Mouse (Mus musculus) adrenal gland, adult 2 months (tissue): ENCODE data around the gene Slc9a3. TPM values are rescaled to one million over a fixed set of nuclear protein-coding genes. Genes with fewer than 3 reads are reported as not detected.

Experiments used
- DNase-seq: peaks from one replicate; pipeline ENCODE4 v3.0.0; 2021
- long read RNA-seq: library from polyadenylated mRNA; stranded (forward); transcript quantifications from one replicate; pipeline ENCODE4 v2.0.0, GENCODE M21; 2021
- polyA plus RNA-seq: library from polyadenylated mRNA; depleted of rRNA; stranded (reverse); fragments of >200 nt; gene quantifications from 2 replicates; pipeline ENCODE4 v1.2.3, GENCODE M21; 2012; rRNA removed
- total RNA-seq, 2 experiments: library from RNA; stranded (reverse); gene quantifications; 2 replicates each; pipeline ENCODE4 v1.2.3; 2021

Gene Slc9a3
- total RNA-seq (under 1 TPM; 0.35 to 0.55 TPM), polyA plus RNA-seq (0.03 and 0.10 TPM in 2 replicates)
- long read RNA-seq: 0 reads

DNA sequence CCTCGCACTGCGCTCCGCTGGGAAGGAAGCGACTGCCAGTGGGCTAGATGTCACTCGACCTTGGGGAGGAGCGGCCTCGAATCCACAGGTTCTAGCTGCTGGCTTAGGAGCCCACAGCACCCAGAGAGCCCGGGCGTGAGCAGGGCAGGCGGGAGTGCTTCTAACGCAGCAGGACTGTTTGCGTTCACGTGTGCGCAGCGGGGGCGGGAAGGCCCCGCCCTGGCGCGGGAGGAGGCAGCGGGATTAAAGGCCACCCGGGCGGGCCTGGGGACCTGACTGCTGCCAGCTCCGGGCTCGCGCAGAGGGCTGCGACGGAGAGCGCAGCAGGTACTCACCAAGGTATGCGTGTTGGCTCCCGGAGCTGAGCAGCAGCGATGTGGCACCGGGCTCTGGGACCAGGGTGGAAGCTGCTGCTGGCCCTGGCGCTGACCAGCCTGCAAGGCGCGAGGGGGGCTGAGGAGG is at the start of gene Slc9a3:
Gene Slc9a3, plus strand, starts transcription at position 317 of the 462 bp plus-strand sequence.
- DNase-seq: peak; percentile 66

DNA sequence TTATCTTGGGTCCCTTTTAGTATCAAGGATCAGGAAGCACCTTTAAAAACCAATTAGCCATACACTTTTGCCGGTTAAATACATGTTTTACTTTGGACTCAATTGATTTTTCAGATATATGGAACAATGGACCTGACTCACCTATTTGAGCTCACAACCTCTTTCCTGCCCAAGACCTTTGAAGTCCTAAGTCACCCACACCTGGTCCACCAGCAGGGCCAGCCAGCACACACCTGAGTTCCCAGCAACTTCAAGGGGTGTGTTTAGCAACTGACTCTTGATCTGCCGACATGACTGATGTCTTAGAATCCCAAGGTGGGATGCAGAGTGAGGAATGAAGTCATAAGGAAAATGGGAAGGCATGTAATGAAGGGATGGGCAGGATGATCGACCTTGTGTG is 49.5 kb upstream of the Slc9a3 start:
- DNase-seq: no peak

DNA sequence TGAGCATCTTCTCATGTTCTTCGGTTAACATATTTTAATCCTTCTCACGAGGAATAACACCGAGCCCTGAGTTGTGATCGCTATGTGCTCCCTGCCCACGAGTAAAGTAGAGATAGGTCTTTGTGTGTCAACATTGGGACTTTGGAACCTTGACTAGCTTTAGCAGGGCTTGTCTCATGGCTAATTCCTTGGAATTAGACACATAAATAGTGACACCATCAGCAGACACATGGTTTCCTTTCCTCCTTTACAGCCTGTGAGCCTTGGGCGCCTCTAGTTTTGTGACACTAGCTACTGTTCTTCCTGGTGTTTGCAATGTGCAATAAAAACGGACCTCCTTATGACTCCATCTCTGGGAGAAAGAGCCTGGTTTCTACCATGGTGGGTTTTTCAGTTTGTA is 47.9 kb upstream of the Slc9a3 start:
- DNase-seq: no peak

DNA sequence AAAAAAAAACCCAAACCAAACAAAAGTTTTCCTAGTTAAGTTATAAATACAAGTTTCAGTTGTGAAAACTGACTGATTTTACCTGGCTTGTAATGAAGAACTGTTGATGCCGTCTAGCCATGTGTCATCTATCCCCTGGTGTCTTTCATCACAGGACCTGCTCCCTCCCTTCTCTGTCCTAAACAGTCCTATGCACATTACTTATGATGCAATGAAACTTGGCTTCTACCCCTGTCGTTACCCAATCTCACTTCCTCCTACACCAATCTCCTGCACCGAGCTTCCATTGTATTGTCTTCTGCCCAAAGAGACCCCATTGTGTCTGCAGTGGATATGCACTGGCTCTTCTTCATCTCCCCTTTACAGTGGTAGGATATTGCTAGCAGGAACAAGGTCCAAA is 31.0 kb upstream of the Slc9a3 start:
- no peak for DNase-seq

DNA sequence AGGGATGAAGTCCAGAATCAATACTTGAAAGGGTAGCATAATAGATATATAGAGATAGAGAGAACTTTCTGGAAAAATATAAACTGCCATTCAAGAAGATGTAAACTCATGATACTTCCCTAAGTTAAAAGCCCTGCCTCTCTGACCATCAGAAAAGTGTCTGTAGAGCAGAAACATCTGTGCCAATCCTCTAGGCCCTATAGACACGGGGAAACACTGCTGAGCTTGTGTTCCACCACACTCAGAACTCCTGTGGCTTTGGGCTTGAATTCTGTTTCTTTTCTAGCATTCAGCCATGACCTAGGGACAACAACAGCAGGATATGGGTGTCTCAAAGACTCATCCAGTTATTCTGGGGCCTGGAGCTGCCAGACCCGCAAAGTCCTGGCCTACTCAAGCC is 25.3 kb upstream of the Slc9a3 start:
- DNase-seq: no peak

DNA sequence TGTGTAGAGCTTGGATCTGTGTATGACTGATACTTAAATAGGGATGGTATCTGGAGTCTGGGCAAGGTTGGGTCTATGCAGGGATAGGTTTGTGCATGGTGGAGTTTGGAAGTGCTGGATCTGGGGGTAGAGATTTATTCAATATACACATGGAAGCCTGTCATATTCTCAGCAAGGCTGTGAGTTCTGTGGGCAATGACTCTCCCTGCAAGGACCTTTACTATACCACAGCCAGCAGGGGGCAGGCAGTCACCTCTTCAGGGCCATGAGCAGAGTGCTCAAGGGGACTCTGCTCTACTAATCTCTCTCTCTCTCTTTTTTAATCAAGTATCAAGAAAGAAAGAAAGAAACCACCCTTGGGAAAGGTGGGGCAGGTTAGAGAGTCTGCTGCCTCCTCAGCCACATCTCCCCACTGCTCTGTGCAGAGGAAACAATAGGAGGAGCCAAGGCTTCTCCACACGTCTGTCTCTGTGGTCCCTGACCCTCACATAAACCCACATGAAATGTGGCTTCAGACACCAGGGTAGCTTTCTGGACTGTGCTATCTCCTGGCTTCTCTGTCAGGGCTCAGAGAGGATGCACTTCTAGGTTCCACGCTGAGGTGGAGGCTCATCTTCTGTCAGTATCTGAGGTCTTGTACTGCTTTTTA is 24.4 kb upstream of the Slc9a3 start:
- peak; percentile 72 for DNase-seq

DNA sequence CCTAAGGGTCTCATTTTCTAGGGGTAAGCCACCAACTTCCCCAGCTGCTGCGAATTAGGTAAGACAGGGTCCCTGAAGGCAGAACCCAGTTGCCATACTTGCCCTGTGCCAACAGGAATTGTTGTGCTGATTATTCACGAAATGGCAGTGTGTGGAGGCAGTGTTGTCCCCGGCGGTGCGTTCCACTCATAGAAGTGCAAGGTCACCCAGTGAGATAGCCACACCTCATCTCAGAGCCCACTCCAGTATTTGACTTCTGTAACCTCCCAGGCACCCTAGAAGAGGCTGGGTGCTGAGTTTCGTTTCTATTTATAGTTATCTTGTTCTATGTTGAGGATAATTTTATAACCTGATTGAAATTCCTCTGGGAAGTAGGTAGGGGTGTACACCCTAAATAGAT is 22.3 kb upstream of the Slc9a3 start:
- DNase-seq: no peak

DNA sequence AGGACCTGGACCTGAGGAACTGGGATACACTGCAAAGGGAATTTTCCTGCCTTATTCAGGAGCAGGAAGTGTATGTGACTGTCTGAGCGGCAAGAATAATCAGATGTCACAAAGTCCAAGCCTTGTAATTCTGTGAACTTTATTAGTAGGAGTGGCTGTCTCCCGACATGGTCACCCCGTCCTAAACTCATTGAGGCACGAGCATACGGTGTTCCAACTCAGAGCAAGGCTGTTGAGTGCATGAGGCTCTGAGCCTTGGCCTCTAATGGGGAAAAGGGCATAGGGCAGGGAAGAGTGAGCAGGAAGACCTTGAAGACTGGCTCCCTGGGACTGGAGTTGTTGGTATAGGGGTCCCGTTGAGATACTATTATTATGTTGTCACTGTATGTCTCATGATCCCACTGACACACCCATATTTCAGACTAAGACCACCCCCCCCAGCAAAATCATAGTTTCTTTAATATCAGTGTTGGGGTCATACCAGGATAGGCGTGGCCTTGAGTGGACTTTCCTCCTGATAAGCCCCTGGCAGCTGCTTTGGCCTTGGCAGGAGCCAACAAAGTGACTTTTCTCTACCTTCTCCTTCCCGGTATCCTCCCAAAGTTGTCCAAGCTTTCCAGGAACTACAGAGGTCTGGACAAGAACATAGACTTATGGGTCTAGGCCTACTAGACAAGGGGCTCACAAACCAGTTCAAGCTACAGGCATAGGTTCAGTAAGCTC is 19.0 kb upstream of the Slc9a3 start:
- DNase-seq: no peak

DNA sequence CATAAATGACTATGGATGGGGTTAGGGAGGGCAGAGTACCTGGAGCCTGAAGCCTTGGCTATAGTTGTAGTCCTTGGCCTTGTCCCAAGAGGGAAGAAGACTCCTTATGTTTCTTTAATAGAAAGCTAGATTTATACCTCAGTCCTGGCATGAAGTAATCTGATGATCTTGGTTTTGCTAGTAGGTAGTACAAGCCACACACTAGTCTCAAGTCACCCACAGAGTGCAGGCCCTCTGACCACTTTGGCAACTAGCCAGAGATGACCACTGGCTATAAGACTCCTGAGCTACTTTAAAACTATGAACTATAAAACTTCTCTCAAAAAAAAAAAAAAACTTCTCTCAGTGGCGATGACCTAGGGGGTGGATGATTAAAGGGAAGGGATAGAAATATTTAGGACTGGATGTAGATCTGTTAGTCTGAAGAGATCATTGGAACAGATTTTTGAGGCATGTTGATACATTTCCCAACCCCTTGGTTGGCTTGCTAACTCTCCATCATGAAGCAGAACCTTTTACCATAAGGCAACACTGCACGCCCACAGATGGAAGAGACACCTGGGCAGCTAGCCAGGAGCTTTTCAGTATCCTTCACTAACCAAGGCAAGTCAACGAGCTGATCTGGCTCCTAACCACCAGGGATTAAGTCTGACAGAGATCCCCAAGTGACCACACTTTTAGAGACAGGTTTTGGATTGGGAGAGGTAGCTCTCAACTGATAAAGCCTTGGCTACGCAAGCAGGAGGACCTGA is 18.2 kb upstream of the Slc9a3 start:
- DNase-seq: no peak

DNA sequence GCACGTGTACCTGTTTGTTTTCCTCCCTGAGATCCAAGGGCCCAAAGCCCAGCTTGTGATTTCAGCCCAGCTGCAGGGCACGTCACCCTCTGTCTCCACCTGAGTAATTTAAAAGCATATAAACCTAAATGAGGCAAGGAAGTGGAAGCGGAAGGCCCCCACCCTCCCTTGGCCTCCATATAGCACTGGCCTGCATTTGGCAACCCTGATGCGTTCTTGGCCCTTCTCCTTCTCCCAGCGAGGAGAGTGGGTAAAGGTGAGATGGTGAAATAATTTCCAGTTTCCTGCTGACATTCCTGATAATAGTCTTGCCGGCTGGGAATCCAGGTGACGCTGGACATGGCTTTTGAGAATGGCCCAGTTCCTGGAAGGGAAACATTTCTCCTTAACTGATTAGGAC is 16.8 kb upstream of the Slc9a3 start:
- DNase-seq: no peak

DNA sequence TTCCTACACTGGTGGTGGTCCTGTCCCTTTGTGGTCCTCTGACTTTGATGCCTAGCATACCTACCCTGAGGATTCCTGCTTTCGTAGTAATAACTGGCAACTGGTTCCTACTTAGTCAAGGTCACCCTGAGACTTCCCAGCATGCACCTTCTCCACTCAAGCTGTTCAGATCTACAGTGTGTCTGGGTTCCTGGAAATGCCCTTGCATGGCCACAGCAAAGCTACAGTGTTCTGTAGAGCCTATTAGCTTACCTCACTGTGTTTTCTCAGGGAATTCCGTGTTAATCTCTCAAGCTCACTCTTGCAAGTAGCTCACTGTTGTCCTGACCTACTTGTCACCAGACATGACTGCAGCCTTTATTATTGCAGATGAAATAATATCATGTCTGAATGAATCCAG is 13.8 kb upstream of the Slc9a3 start:
- DNase-seq: no peak

DNA sequence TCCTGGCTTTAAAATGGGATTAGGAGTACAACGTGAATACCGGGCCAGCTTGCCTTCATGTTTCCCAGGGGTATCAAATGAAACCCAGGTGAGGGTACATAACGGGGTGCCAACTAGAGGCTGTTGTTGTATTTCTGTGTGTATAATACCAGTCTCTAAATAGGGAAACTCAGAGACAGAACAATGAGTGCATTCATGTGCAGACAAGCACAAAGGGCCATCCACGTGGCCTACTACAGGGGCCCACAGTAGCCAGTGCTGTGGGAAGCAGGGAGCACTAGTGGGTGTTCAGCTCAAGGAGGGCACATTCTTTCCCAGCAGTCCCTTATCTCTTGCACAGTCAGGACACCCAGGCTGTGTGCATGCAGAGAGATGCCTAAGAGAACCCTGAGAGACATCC is 8.7 kb upstream of the Slc9a3 start:
- DNase-seq: no peak

DNA sequence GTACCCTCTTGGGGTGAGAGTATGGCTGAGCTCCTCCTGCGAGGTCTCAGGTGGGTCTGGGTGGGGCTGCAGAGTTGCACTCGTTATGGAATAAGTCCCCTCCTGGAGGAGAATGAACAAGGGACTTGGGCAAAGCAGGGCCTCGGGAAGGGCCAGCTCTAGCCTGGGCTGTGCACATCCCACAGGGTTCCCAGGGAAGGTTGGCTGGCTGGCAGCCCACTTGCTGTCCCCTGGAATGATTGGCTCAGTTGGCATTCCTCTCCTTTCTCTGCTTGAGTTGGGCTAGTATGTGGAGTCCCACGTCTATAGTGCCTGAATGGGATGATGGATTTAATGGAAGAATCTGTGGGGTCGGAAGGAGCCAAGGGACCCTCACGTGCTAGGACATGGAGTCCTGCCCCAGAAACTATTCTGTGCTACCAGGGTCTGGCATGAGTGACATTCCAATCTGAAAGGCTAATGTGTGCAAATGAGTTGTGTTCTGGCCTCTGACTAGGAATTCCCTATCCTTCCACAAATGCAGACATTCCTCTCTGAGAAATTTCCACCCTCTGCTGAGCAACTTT is 7.5 kb upstream of the Slc9a3 start:
- DNase-seq: no peak

DNA sequence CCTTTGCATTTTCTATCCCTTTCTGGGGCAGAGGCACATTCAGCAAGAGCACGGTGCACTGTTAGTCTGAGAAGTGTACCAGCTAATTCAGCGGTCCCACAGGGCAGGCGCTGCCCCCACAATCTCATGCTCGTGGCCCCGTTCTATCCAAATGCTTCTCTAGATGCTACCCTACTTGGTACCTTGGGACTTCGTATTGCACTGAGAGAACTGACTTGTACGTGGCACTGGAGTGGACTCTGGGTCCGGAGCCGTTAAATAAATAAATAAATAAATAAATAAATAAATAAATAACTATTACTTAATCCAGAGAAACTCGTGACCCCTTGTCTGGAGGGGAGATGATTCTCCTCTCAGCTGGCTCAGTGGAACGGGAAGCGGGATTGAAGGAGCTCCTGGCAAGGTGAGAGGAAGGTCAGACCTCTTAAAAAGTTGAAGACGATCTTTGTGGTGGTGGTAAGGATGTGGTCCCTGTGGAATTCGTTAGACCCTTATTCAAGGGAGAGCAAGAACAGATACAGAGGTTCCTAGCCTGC is 606 bp downstream of the Slc9a3 start:
- DNase-seq: no peak

DNA sequence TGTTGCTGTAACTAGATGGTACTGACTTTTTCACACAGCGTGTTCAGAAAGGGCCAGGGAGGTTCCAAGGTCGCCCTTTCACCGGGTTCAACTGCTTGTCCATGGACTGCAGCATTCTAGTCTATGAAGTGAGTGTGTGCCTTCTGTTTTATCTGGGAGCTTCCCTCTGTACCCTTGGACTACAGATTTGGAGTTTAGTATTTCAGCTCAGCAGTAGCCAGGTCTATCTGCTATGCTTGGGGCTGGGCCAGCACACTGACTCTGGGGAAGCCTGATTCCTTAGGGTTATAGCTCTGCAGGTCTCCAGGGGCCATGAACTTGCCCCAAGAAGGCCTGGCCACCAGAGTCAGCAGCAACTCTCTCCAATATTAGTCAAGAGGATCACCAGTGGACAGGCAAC is 1.4 kb downstream of the Slc9a3 start:
- DNase-seq: no peak

DNA sequence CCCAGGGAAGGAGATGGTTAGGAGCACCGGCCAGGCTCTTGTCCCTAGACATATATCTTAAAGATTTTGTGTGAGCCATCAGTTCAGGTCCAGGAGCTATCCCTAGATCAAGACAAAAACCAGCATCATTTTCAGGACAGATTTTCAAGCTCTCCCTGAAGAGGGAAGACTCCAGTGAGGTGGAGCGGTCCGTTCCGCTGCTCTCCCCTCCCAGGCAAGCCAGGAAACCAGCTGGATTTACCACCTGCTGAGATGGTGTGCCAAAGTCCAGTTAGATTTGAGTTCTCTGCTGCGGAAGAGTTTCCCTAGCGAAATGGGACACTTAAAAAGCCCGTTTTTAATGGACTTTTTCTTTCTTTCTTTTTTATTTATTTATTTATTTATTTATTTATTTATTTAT is 6.3 kb downstream of the Slc9a3 start:
- DNase-seq: no peak

DNA sequence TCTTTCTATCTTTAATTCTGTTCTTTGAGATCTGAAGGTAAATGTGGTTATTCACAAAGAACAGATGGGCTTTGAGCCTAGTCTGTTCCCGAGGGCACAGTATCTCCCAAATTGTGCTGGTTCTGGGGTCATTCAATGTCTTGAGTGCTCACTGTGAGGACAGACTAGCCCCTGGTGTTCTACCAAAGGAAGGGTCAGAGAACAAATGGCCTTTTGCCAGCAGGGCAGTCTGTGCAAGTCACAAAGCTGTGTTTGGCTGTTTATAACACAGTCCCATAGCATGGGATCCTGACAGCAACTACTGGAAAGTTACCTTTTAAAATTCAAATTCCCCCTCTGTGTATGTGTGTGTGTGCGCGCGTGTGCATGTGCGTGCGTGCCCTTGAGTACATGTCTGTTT is 8.7 kb downstream of the Slc9a3 start:
- no peak for DNase-seq

DNA sequence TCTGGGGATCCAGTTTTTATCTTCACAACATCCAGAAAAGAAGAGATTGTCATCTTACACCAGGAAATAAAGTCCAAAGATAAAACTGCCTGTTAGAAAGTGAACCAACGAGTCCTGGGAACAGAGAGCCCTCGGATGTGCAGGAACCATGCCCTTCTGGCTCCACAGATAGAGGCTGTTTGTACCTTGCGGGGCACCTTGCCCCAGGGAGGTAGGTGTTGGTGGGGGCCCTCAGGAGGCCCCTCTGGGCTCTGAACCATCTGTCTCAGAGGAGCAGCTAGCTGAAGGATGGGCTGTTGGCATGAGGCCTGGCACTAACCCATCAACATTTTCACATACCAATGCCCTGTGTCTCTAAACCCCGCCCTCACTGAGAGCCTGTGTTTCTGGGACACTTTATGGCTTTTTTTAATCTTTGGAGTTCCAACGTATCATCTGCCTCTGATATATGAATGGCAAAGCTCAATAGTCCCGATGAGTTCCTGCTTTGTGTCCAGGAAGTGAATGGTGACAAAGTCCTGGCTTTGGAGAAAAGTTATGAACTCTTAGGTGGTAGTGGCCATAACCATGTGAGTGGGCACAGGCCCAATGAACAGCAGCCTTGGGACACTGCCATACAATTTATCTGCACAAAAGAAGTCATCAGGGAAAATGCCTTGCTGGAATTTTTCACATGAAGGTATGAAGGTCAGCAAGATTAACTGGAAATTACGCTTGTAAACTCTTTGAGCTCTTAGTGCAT is 17.8 kb downstream of the Slc9a3 start:
- peak; percentile 11 for DNase-seq

DNA sequence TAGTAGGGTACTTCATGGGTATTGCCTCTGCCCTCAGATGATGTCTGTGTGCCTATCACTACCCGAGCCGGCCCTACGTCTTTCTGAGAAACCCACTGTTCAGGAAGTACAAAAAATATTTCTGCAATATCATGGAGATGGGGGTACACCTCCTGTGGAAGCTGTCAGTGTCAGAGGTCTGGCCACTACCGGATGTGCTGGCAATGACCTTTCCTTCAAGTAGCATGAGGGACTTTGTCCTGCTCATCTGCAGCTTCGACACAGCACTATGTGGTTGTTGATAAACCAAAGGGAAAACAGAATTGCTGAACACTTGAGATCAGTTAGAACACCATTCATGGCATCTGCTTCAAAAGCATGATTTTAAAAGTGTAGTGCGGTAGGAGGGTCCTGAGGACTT is 19.5 kb downstream of the Slc9a3 start:
- DNase-seq: no peak

DNA sequence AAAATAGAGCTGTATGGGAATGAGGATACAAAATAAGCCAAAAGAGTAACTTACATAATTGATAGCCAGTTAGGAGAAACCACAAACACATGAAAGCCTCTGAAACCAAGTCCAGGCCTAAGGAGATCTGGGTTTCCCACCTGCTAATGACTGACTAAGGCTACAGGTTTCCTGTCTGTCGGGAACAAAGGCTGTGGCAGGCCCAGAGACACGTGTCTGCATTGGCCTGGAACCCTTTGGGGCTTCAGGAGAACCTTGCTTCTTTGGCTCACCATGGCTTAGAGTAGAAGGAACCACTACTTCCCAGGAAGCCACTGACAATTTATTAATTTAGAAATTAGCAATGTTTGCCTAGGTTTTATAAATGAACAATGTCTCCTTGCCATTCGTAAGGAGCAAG is 22.0 kb downstream of the Slc9a3 start:
- DNase-seq: no peak

DNA sequence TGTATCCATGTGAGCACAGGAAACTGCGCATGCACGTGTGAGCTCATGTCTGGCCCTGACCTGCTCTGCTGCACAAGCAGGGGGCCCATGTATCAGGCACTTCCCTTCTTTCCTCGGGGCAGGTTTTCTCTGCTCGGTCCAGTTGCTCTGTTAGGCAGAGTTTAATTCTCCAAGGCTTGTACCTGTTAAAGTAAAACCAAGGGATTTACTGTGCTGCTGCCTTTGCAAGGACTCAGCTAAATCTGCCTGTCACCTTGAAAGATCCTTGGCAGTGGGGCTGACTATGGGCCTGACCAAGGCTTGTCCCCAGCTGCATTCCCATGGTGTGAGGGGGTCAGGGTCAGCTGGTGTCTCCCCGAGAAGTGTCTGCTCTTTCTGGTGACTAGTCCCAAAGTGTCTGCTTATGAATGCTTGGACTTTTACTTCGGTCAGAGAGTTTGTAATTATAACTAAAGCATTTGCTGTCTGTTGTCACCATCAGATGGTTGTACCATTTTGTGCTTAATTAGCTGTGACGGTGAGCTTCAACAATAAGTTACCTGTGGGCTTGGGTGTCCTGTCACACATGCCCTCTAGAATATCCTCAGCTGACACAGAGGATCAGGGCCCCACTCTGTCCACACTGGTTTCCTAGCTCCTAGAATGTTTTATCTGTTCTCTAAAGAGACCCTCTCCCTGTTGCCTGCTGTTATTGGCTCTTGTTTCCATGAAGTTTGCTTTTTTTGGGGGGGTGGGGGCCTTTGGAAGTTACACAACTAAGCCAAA is 23.0 kb downstream of the Slc9a3 start:
- DNase-seq: peak; percentile 30
